In genomic region chr15:60823870-60824709, GRCm38 (mm10) we compare ENCODE assay signal across 8 mouse cellular contexts. TPM values are rescaled to one million over a fixed set of nuclear protein-coding genes. Genes with fewer than 3 reads are reported as not detected.
DNase-seq lines count a peak whose midpoint lies in the region; TF ChIP-seq lines count a peak whose summit lies in the region.

No protein-coding gene starts in this region.

- peaks cover 2% of the 10 kb centered on the region; the same call in 1 of the 2 replicates for H3K36me3 ChIP-seq in small intestine, adult 2 months (ENCODE audit: control insufficient read depth, insufficient read depth, low read length)

- peak; percentile 52 for DNase-seq in CD4-positive, CD25-positive, alpha-beta regulatory T cell, adult 2 months (ENCODE audit: low read depth, low spot score)
- peak; percentile 46 for DNase-seq in adrenal gland, adult 2 months
- peak; percentile 46 to 62 for DNase-seq in heart, postnatal 36 days
- DNase-seq in kidney, postnatal 4 days = peak; percentile 61 to 72
- DNase-seq in lung, postnatal 4 days = peak; percentile 70 to 75
- peak; percentile 64 for DNase-seq in yolk sac, embryonic 10.5 days (ENCODE audit: low spot score)

- H3K27ac ChIP-seq in embryonic fibroblast, embryonic 13.5 days (ENCODE audit: insufficient read depth, low read length) = peak overlapping the region; percentile 31
- peak overlapping the region; percentile 98 for H3K27ac ChIP-seq in small intestine, adult 2 months (ENCODE audit: insufficient read depth, low read depth, low read length)

- H3K4me1 ChIP-seq in embryonic fibroblast, embryonic 13.5 days (ENCODE audit: control insufficient read depth, insufficient read depth, low read length) = 0 out of 2 replicates have a peak, but pooled peaks cover 4% of the 10 kb centered on the region
- H3K4me1 ChIP-seq in small intestine, adult 2 months (ENCODE audit: control insufficient read depth, insufficient read depth, insufficient read length, low read length) = peaks cover 6% of the 10 kb centered on the region; the same call in 1 of the 2 replicates

- no peaks in the 10 kb centered on the region for H3K27me3 ChIP-seq in small intestine, adult 2 months (ENCODE audit: control insufficient read depth, insufficient read depth, low read length)

- intact Hi-C loops in heart, postnatal 36 days (cut with DNase I) = loop anchor here (2.0 to 5.0 kb wide), 7 partner anchors 62 to 727 kb away; no protein-coding TSS in a partner anchor

- TF ChIP-seq POLR2A in embryonic fibroblast, embryonic 13.5 days (IDR thresholded peaks at IDR 0.05; ENCODE audit: low read depth, low read length) = no peak
- TF ChIP-seq POLR2A in small intestine, adult 2 months (IDR thresholded peaks at IDR 0.05; ENCODE audit: low read depth, low read length) = no peak; the same call in 1 of the 2 replicates

- H3K4me3 ChIP-seq in embryonic fibroblast, embryonic 13.5 days (ENCODE audit: insufficient read depth, low read length) = peak overlapping the region; percentile 87
- H3K4me3 ChIP-seq in small intestine, adult 2 months (ENCODE audit: low read depth, low read length) = peak overlapping the region; percentile 92

- TF ChIP-seq CTCF in embryonic fibroblast, embryonic 13.5 days (IDR thresholded peaks at IDR 0.05; ENCODE audit: borderline replicate concordance, insufficient read depth, low read length) = no peak
- TF ChIP-seq CTCF in small intestine, adult 2 months (IDR thresholded peaks at IDR 0.05; ENCODE audit: extremely low read depth, insufficient read length, insufficient replicate concordance, low read depth, low read length) = no peak

- under 1% methylated on average over 45 of the region's 45 CpGs for WGBS in small intestine, adult 2 months

RNA-seq across cellular contexts. Expression of gene Fam84b, which starts 29.5 kb away (rescaled TPM):
- total RNA-seq in adrenal gland, adult 2 months (2021) = 10 to 100 TPM in 1 of 2 experiments, 1 to 10 TPM in 1; 9.3 to 13.5 TPM
- 8.1 and 9.5 TPM in 2 replicates for polyA plus RNA-seq in adrenal gland, adult 2 months (2012; rRNA removed)
- 12.1 and 18.2 TPM in 2 replicates for polyA plus RNA-seq in embryonic fibroblast, embryonic 13.5 days (2011; ENCODE audit: insufficient read length, low read depth, missing spikeins)
- total RNA-seq in heart, postnatal 36 days (2021) = 10 to 100 TPM in 1 of 2 experiments, 1 to 10 TPM in 1; 6.8 to 10.5 TPM
- 11.8 and 17.3 TPM in 2 replicates for polyA plus RNA-seq in small intestine, adult 2 months (2012; rRNA removed)

Comparison
In these comparisons a context has a peak if more than half of its experiments do, and no peak if none do; other contexts are left out.
1. Peak in every context shown above with its lines: DNase-seq, H3K4me3 ChIP-seq and H3K27ac ChIP-seq.